Mouse (Mus musculus) liver, postnatal 0 days (tissue): ENCODE data around the gene Hhex.

Experiments used
- CTCF ChIP-seq: sonication (generic); IDR thresholded peaks from 2 replicates; pipeline ENCODE4 v1.5.1; 2016; ENCODE audit warnings: antibody characterized with exemption, low read depth
- EP300 ChIP-seq: IDR thresholded peaks from 2 replicates; pipeline ENCODE4 v1.6.1; 2016; ENCODE audit warnings: antibody characterized with exemption, low read depth, mild to moderate bottlenecking

DNA sequence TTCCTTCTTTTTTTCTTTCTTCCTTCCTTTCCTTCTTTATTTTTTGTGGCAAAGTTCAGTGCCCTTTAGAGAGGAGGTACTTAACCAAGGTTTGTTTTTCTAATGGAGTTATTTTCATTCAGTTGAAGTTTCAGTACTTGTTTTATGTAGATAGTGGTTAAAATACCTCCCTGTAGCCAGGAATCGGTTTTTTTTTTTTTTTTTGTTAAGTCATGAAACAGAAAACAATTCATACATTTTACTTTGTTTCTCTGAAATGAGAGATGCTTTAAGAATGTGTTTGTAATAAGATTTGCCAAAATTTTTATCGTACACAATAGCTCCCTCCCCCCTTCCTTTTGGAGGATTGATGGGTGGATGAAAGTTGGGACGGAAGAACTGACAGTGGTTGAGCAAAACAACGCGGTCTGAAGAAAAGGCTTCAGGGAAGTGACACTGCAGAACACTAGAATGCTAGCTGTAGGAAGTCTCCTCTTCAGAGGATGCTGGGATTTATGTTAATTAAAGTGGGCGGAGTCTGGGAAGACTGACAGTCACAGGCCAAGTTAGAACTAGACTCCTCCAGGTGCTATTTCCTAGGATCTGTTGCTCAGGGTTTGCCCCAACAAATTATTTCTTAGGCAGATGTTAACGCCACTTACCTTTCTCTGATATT, 54.1 kb downstream of the Hhex start:
- TF ChIP-seq CTCF, result no peak
- TF ChIP-seq EP300, result no peak
